Mouse (Mus musculus) left cerebral cortex, postnatal 10 days (tissue): ENCODE measurements around the gene Il11. TPM values are rescaled to one million over a fixed set of nuclear protein-coding genes. Genes with fewer than 3 reads are reported as not detected.

Experiments
- DNase-seq, 2 experiments: peaks; one replicate each; pipeline ENCODE4 v3.0.0; 2021 to 2022; ENCODE audit warnings: low spot score in 2 of 2, mixed read lengths in 1 of 2; ENCODE audit errors: extremely low spot score in 1 of 2
- intact Hi-C: fragments of 180-260 bp; cut with DNase I; formaldehyde crosslinking; loops from one replicate; pipeline ENCODE4 v1.15.1; 2025
- total RNA-seq, 2 experiments: library from RNA; stranded (reverse); gene quantifications; 2 replicates each; pipeline ENCODE4 v1.2.3; 2021

Gene Il11
- total RNA-seq, 2 experiments from 2014 or later, result 0.73 to 1.1 TPM

GRCm38 (mm10) chr7:4749169-4749568 lies 33.5 kb downstream of the Il11 start:
- intact Hi-C loops, result no loop called here
- DNase-seq, result no peak

DNA sequence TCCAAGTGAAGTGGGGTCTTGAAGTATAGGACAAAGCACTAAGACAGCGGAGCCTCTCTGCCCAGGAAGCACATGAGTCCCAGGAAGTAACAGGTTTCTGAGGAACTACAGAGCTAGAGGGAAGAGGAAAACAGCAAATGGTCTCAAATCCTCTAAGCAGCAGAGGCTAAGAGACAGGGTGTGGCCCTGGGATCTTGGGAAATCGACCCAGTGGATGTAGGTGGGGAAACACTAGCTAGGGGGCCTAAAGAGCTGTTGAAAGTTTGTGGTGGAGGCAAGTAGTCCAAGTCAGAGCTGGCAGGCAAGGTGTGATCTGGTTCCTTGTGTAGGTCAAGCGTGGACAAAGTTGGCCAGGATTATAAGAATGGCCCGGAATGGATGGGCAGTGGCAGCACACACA lies 34.3 kb downstream of the Il11 start:
- intact Hi-C loops, result no loop called here
- no peak for DNase-seq

- DNase-seq, result no peak
- intact Hi-C loops, result no loop called here
Observed at GRCm38 (mm10) chr7:4747156-4747899, 35.3 kb downstream of the Il11 start.

GRCm38 (mm10) chr7:4746326-4746980 lies 36.2 kb downstream of the Il11 start:
- no peak for DNase-seq
- intact Hi-C loops, result no loop called here

DNA sequence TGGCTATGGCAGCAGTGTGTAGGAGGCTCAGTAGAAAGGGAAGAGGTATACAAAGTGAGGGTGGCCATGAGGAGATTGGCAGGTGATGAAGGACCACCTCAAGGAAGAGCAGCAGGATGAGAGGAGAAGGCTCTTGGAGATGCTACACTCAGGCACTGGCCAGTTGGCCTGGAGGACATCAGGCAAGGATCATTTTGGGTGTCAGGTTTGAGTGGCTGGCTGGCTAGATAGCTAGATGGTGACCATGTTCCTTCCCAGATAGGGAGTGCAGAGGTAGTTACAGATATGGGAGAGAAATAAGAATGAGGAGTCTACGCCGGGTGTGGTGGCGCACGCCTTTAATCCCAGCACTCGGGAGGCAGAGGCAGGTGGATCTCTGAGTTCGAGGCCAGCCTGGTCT lies 37.8 kb downstream of the Il11 start:
- intact Hi-C loops, result no loop called here
- no peak for DNase-seq

DNA sequence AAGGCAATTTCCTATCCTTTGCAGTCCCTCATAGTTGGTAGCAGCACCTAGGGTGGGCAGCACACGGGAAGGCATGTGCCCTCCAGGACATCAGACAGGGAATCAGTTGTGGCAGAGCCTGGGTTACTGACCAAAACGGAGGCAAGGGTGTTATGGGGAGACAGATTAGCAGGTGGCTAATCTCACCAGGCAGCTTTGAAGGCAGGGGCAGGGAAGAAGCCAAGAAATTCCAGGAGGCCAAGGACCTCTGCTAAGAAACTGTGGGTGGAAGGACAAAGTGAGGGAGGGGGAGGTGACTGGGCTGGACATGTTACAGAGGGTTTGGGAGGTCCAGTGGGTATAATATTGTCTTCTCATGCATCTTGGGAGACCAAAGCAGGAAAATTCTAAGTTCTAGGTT lies 39.3 kb downstream of the Il11 start:
- intact Hi-C loops, result no loop called here
- no peak for DNase-seq

- no peak for DNase-seq
- intact Hi-C loops, result no loop called here
Observed at GRCm38 (mm10) chr7:4742482-4742819, 40.2 kb downstream of the Il11 start.

DNA sequence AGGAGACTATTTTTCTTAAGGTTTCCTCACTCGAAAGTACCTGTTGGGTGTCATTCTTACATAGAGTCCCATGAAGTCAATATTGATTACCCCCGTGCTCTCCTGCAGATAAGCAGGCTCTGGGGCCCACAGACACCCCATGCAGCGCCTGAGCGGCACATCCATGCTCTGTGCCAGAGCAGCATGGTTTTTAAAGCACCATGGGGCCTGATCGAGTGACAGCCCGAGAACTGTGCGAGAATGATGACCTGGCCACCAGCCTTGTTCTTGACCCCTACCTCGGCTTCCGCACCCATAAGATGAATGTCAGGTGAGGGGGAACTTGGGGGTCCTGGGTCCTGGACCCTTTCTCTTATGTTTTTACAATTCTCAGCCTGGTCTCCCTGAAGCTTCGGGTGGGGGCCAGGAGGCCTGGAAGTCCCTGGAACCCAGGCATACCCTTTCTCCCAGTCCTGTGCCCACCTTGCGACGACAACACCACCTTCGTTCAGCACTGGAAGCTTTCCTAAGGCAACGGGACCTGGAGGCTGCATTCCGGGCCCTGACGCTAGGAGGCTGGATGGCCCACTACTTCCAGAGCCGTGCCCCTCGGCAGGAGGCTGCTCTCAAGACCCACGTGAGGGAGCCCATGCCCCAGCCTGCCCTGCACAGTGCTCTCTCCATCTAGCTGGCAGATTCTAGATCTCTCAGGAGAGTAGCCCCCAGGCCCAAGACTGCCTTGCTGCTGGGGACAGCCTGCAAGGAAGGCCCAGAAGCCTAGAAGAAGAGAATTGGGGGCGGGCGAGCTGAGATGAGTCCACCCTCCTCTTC lies 40.8 kb downstream of the Il11 start:
- intact Hi-C loops, result loop anchor here (2.0 kb wide), 1 partner anchor 51 kb away; the partner anchor contains the start of gene Rpl28
- DNase-seq, result no peak

DNA sequence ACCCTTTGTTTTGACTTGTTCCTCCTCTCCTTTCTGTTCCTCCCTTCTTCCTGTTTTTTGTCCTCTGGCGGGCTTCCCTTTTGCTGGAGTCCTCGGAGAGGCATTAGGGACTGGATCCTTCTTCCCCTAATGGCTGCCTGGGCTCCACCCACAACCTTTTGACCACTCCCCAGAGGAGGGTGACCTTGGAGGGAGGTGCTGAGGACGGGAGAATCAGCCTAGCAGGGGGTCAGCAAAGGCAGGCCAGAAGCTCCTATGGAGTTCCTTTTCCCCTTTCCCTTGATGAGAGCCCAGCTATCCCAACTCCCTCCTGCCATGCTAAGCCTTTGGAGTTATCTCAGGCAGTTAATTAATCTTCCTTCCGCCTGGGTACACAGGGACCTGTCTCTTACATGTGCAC lies 41.5 kb downstream of the Il11 start:
- intact Hi-C loops, result loop anchor here (2.0 kb wide), 1 partner anchor 52 kb away; the partner anchor contains the start of gene Rpl28
- peak in 1 of 2 experiments; percentile 81 for DNase-seq

DNA sequence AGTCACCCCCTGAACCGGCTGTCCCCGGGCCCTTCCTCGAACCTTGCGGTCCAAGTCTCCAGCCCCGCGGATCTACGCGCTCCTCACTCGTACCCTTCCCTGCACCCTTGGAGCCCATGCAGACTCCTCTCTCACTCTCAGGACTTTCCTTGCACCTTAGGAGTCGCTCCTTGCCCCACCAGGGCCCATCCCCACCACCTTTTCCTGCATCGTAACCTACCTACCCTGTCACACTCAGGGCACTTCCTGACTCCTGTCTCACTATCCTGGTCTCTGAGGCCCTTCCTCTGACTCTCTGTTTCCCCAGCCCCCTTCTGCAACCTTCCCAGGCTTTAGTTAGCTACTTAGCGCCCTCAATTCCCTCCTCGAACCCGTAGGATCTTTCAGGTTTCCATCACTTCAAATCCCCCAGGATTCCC lies 42.3 kb downstream of the Il11 start:
- DNase-seq, result no peak
- intact Hi-C loops, result loop anchor here (2.0 kb wide), 1 partner anchor 52 kb away; the partner anchor contains the start of gene Rpl28

GRCm38 (mm10) chr7:4739544-4740275 lies 42.9 kb downstream of the Il11 start, which contains the start of gene Kmt5c:
TSS of gene Kmt5c (plus strand) at chr7:4740115.
- peak; percentile 98 to 100 for DNase-seq
- intact Hi-C loops, result loop anchor here (2.0 kb wide), 1 partner anchor 53 kb away; the partner anchor contains the start of gene Rpl28

- no peak for DNase-seq
- intact Hi-C loops, result no loop called here
Observed at GRCm38 (mm10) chr7:4739041-4739543, 43.6 kb downstream of the Il11 start.

GRCm38 (mm10) chr7:4732968-4733392 lies 49.7 kb downstream of the Il11 start:
- DNase-seq, result no peak
- intact Hi-C loops, result no loop called here

DNA sequence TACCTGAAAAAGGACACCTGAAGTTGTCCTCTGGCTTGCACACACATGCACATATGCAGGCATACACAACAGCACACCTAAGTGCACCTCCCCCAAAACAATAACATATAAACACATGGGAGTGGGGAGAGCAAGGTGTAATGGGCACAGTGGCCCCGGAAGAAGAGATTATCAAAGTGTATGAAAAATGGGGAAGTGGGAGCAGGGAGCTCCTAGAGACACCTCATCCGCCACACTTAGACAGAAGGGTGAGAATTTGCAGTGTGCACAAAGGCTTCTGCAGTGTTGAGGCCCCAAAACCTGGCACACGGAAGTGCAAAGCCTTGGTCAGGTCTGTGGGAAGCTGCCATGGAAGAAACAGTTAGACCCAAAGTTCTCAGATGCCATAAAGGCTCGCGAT lies 51.6 kb downstream of the Il11 start:
- intact Hi-C loops, result no loop called here
- DNase-seq, result no peak

GRCm38 (mm10) chr7:4725169-4725568 lies 57.5 kb downstream of the Il11 start, which contains the start of gene Tmem150b:
TSS of gene Tmem150b (minus strand) at chr7:4725249.
- intact Hi-C loops, result no loop called here
- DNase-seq, result no peak

- intact Hi-C loops, result no loop called here
- no peak for DNase-seq
Observed at GRCm38 (mm10) chr7:4724359-4724758, 58.3 kb downstream of the Il11 start.

DNA sequence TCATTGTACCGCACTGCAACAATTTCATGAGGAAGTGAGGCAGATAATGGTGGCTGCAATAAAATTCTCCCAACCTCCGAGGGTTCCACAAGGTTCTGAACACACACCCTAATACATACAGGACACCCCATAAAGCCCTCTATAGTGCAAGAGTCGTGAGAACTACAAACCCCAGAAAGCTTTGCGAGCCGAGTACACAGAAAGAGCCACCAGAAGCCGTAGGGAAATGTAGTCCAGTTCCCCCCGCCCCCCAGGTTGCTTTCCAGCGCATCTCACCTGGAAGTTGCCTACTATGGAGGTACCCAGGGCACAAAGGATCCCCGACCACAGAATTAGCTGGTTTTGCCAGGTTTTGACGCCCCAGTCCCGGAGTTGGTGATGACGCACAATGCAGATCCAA lies 59.2 kb downstream of the Il11 start:
- DNase-seq, result no peak
- intact Hi-C loops, result no loop called here
